Mouse (Mus musculus) kidney, embryonic 16.5 days (tissue): Measurements from ENCODE around the gene Rer1. TPM values are rescaled to one million over a fixed set of nuclear protein-coding genes. Genes with fewer than 3 reads are reported as not detected.
"Not testable (repeated sequence)": the region's sequence is repeated elsewhere in the genome, so short reads cannot be mapped to it uniquely, and the experiment has no call there.

Source experiments
- ATAC-seq: fragments of 200-750 bp; cut with Nextera tagmentation; 2 replicates; pipeline ENCODE4 v1.8.0; 2017; ENCODE audit warnings: moderate TSS enrichment; ENCODE audit not compliant: low FRiP score, low TSS enrichment
- H3K27ac ChIP-seq: fragments of 300-500 bp; sonication (generic); 2 replicates; pipeline ENCODE4 v1.5.1; 2014; ENCODE audit warnings: low read length
- H3K27me3 ChIP-seq: fragments of 300-500 bp; sonication (generic); 2 replicates; pipeline ENCODE4 v1.6.1; 2014; ENCODE audit warnings: low read length, control low read depth, mixed read lengths; ENCODE audit not compliant: insufficient read depth
- H3K36me3 ChIP-seq: fragments of 300-500 bp; sonication (generic); 2 replicates; pipeline ENCODE4 v1.6.1; 2014; ENCODE audit warnings: low read length, control low read depth, mixed read lengths; ENCODE audit not compliant: insufficient read depth
- H3K4me1 ChIP-seq: fragments of 300-500 bp; sonication (generic); 2 replicates; pipeline ENCODE4 v1.6.1; 2014; ENCODE audit warnings: low read length, control low read depth, mixed read lengths; ENCODE audit not compliant: insufficient read depth
- H3K4me2 ChIP-seq: fragments of 300-500 bp; sonication (generic); replicated peaks from 2 replicates; pipeline ENCODE4 v1.6.1; 2014; ENCODE audit warnings: low read depth, low read length
- H3K4me3 ChIP-seq: fragments of 300-500 bp; sonication (generic); 2 replicates; pipeline ENCODE4 v1.5.1; 2014; ENCODE audit warnings: mild to moderate bottlenecking, low read length
- H3K9ac ChIP-seq: fragments of 300-500 bp; sonication (generic); replicated peaks from 2 replicates; pipeline ENCODE4 v1.6.1; 2014; ENCODE audit warnings: low read length
- H3K9me3 ChIP-seq: fragments of 300-500 bp; sonication (generic); 2 replicates; pipeline ENCODE4 v1.6.1; 2016; ENCODE audit warnings: low read length, control low read depth
- WGBS: fragments of 180-500 bp; shearing (Covaris S2); extraction: QIAGEN DNeasy Blood & Tissue Kit; methylation state at CpG from one replicate; pipeline ENCODE4 v1.1.7; 2014; 5-methylcytosine and 5-hydroxymethylcytosine counted together
- polyA plus RNA-seq: library from polyadenylated mRNA; unstranded; fragments of >200 nt; fragmentation: Nextera tagmentation; extraction: Ambion mirVana; gene quantifications from 2 replicates; pipeline ENCODE4 v1.2.1, GENCODE M21; 2015

The Rer1 gene
- polyA plus RNA-seq, 1 experiment from 2014 or later = 158 TPM

DNA sequence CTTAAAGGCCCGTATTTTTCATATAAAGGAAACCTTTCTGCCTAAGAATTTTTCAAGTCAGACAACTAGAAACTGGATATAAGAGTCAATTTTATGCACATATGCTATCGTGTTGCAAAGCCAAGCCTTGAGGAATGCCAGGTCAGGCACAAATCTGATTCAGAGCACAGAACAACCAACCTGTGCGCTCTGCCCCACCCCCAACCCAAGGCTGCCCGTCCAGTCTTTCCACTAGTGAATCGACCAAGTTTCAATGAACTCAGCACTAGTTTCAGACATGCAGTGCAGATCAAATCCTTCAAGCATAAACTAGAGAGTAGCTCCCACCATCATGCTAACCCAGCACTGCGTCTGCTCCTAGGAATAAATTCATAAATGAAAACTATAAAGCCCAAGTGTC, 6.5 kb downstream of the Rer1 start:
- Histone ChIP-seq H3K36me3 (peaks cover 62% of the 10 kb centered on the region), H3K9me3 (no peaks in the 10 kb centered on the region), H3K9ac (no peak overlapping the region), H3K4me2 (no peak overlapping the region), H3K4me1 (peaks cover 12% of the 10 kb centered on the region), H3K4me3 (no peak overlapping the region), H3K27me3 (no peaks in the 10 kb centered on the region), H3K27ac (peak overlapping the region; percentile 55; the same call in 1 of the 2 replicates)
- 77% methylated on average over 6 of the region's 6 CpGs for WGBS
- no peak for ATAC-seq

DNA sequence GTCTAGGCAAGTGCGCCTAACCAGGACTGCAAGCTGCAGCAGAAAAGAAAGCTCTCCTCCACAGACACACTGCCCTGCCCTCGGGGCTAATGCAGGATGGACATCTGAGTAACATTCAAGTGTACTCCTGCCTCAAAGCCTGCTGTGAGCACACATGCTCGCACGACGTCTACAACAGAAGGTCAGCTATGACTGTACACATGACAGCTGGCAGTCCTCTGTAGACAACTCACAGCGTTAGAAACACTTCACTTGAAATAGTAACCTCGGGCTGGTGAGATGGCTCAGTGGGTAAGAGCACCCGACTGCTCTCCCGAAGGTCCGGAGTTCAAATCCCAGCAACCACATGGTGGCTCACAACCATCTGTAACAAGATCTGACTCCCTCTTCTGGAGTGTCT, 7.4 kb downstream of the Rer1 start:
- not testable (repeated sequence) for H3K4me3 ChIP-seq, H3K9me3 ChIP-seq, H3K27ac ChIP-seq, H3K4me1 ChIP-seq, H3K27me3 ChIP-seq, ATAC-seq, H3K4me2 ChIP-seq, H3K9ac ChIP-seq
- H3K36me3 ChIP-seq = peaks cover 65% of the 10 kb centered on the region
- 87% methylated on average over 10 of the region's 10 CpGs for WGBS

DNA sequence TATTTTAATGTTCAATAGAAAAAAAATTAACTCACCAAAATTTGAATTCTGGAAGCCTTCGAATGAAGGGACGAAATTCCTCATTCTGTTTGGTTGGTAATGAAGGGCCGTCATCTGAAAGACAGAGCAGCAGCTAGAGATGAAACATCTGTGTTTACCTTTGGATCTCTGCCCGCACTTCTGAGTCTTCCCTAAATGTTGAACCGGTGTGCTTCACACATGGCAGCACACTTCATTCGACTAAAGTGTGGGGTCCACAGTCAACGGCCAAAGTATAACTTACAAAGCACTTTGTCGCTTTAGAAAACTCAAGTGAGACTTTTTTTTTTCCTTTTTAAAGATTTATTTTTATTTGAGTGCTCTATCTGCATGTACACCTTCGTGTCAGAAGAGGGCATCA, 9.5 kb downstream of the Rer1 start:
- H3K27ac ChIP-seq = no peak overlapping the region
- no peak overlapping the region for H3K9ac ChIP-seq
- ATAC-seq = no peak
- no peak overlapping the region for H3K4me3 ChIP-seq
- H3K27me3 ChIP-seq = no peaks in the 10 kb centered on the region
- H3K36me3 ChIP-seq = peaks cover 74% of the 10 kb centered on the region
- H3K4me1 ChIP-seq = no peaks in the 10 kb centered on the region
- 67% methylated on average over 9 of the region's 9 CpGs for WGBS
- H3K4me2 ChIP-seq = no peak overlapping the region
- no peaks in the 10 kb centered on the region for H3K9me3 ChIP-seq

DNA sequence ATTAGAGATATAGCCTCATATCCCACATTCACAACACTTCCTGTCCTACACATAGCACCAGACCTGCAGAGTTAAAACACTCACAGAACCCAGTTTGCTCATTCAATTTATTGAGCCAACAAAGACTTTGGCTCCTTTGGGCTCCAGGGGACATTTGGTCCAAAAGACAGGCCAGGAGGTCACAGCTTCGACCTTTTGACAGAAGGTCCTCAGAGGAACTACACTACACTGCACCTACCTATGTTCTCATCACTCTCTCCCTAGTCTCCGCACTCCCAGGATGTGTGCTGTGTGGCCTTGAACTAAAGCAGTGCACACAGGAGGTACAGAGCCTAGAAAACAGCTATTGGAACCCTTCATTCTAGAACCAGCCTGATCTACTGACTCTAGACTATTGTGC, 10.4 kb downstream of the Rer1 start:
- no peak for ATAC-seq
- H3K4me3 ChIP-seq = no peak overlapping the region
- peaks cover 76% of the 10 kb centered on the region for H3K36me3 ChIP-seq
- H3K9ac ChIP-seq = no peak overlapping the region
- H3K27ac ChIP-seq = no peak overlapping the region
- no peak overlapping the region for H3K4me2 ChIP-seq
- WGBS = 90% methylated on average over 2 of the region's 2 CpGs
- no peaks in the 10 kb centered on the region for H3K27me3 ChIP-seq
- no peaks in the 10 kb centered on the region for H3K9me3 ChIP-seq
- H3K4me1 ChIP-seq = no peaks in the 10 kb centered on the region

DNA sequence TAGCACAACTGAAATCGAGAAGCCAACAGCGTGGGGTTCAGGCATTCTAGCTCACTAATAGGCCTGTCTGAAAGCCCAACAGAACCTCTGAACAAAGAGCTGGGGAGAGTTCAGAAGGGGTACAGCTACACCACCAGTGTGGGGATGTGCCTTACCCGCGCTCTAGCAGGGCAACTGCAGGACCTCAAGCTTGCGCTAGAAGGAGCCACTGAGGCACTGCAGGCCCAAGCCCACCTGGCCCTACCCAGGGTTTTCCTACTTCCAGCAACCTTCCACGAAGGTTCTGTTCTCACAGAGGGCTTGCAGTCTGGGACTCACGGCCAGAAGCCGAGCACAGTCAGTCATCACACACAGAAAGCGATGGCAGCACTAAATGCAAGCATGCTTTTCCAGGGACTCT, 11.0 kb downstream of the Rer1 start:
- WGBS = 94% methylated on average over 9 of the region's 9 CpGs
- no peaks in the 10 kb centered on the region for H3K27me3 ChIP-seq

DNA sequence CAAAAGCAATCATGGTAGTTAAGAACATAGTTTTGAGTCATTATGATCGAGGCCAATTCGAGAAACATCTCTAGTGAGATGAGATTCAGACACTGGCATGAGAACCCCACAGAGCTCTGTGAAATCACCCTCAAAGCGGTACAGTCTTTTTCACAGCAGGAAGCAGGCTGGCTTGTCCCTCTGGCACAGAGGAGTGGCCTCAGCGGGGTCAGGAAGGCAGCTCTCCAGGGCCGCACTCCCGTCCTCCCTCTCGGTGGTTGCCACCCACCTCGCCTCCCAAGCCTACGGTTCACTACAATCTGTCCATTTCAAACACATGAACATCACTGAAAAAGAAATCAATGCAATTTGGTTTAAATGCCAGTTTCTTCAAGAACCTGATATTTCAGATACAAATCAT, 11.8 kb downstream of the Rer1 start:
- 74% methylated on average over 9 of the region's 9 CpGs for WGBS
- Histone ChIP-seq H3K27ac (no peak overlapping the region), H3K27me3 (no peaks in the 10 kb centered on the region), H3K9ac (no peak overlapping the region), H3K4me3 (no peak overlapping the region), H3K4me2 (no peak overlapping the region), H3K4me1 (no peaks in the 10 kb centered on the region), H3K36me3 (peaks cover 77% of the 10 kb centered on the region), H3K9me3 (no peaks in the 10 kb centered on the region)
- ATAC-seq = no peak

More for the DNA sequence above, 11.0 kb downstream of the Rer1 start:
- no peak for ATAC-seq
- no peak overlapping the region for H3K4me3 ChIP-seq
- H3K27ac ChIP-seq = no peak overlapping the region
- no peak overlapping the region for H3K4me2 ChIP-seq
- H3K4me1 ChIP-seq = no peaks in the 10 kb centered on the region
- peaks cover 77% of the 10 kb centered on the region for H3K36me3 ChIP-seq
- no peak overlapping the region for H3K9ac ChIP-seq
- no peaks in the 10 kb centered on the region for H3K9me3 ChIP-seq

DNA sequence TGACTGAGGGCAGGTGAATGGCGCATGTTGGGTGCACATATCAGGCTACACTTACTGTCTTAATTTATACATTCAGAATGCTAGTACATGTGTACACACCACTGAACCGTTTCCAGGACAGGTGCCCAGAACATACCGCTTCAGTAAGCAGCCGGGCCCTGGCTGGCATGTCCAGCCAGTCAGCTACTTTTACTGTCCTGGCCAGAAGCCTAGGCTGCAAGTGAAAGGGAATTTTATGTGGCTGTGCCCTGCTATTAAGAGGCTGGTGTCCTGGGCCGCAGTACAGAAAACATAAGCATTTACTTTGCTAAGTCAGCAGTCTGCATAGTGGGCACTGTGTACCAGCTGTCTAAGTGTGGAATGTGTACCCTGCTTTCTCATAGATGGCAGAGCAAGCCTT, 15.3 kb downstream of the Rer1 start:
- no peak for ATAC-seq
- no peak overlapping the region for H3K27ac ChIP-seq
- H3K36me3 ChIP-seq = peaks cover 62% of the 10 kb centered on the region
- no peak overlapping the region for H3K9ac ChIP-seq
- no peak overlapping the region for H3K4me2 ChIP-seq
- H3K27me3 ChIP-seq = no peaks in the 10 kb centered on the region
- peaks cover 15% of the 10 kb centered on the region for H3K4me1 ChIP-seq
- no peaks in the 10 kb centered on the region for H3K9me3 ChIP-seq
- H3K4me3 ChIP-seq = no peak overlapping the region
- WGBS = 81% methylated on average over 5 of the region's 5 CpGs

DNA sequence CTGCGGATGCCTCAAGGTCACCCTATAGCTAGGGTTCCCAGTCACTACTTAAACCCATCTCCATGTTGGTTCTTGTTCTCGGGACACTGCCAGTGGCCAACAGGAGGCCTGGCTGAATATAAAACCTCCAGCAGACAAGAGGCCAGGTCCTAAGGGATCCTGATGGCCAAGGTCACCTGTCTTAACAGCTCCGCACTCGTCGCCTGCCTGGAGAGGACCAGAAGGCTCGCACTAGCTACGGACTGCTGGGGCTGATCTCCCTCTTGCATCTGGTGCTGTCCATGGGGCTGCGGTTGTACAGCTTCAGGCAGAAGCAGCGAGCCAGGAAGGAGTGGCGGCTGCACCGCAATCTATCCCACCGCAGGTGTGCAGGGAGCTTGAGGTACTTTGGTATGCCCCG, 16.0 kb downstream of the Rer1 start:
- Histone ChIP-seq H3K4me1 (peaks cover 15% of the 10 kb centered on the region), H3K27me3 (no peaks in the 10 kb centered on the region), H3K9ac (no peak overlapping the region), H3K36me3 (peaks cover 55% of the 10 kb centered on the region), H3K4me3 (no peak overlapping the region), H3K27ac (no peak overlapping the region), H3K4me2 (no peak overlapping the region), H3K9me3 (no peaks in the 10 kb centered on the region)
- 92% methylated on average over 13 of the region's 13 CpGs for WGBS
- no peak for ATAC-seq

DNA sequence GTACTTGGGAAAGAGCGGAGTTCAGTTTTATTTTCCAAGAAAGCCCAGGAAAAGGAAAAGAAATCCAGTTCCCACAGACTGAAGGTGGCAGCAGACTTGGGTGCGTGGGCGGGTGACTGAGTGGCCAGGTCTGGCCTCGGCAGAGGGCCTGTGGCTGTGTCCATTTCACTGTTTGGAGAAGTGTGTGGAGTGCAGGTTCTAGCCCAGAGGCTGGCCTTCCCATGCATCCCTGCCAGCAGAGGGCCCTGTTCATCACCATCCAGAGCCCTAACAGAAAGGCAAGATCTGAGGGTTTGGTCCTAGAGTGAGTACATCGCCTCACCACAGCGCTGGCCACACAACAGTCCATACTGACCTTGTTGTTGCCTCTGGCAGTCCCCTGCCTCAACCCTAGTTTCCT, 17.0 kb downstream of the Rer1 start:
- WGBS = 75% methylated on average over 6 of the region's 6 CpGs
- Histone ChIP-seq H3K4me2 (no peak overlapping the region), H3K9me3 (no peaks in the 10 kb centered on the region), H3K4me3 (no peak overlapping the region), H3K27ac (no peak overlapping the region), H3K9ac (no peak overlapping the region), H3K27me3 (no peaks in the 10 kb centered on the region), H3K4me1 (peaks cover 15% of the 10 kb centered on the region), H3K36me3 (peaks cover 50% of the 10 kb centered on the region)
- no peak for ATAC-seq

DNA sequence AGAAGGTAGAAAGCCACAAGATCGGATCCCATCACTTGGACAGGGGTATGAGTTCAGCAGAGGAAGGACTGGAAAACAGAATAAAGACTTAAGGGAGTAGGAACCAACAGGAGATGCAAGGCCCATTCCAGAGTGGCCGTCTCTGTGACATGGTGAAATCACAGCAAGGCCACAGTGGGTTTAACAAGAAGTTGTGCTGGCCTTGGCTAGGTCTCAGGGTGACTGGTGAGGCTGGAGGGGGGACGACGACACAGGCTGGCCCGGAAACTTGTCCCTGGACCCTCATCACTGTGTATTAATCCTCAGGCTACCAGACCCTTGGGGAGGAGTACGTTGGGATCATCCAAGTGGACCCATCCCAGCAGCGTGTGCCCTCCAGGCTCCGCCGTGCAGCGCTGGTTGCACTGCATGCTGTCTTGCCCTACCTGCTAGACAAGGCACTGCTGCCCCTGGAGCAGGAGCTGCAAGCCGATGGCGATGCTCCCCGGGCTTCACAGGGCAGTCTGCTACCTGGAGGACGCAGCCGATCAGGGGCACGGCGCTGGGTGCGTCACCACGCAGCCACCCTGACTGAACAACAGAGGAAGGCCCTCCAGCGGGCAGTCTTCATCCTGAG, 17.7 kb downstream of the Rer1 start:
- Histone ChIP-seq H3K27ac (no peak overlapping the region), H3K4me1 (peaks cover 15% of the 10 kb centered on the region), H3K9me3 (no peaks in the 10 kb centered on the region), H3K36me3 (peaks cover 43% of the 10 kb centered on the region), H3K27me3 (no peaks in the 10 kb centered on the region), H3K4me3 (no peak overlapping the region), H3K4me2 (no peak overlapping the region), H3K9ac (no peak overlapping the region)
- 92% methylated on average over 20 of the region's 20 CpGs for WGBS
- no peak for ATAC-seq
